Mouse (Mus musculus) retina, postnatal 1 day (tissue): ENCODE data around the gene Ythdf1.

ENCODE experiments used
- DNase-seq: peaks from one replicate; pipeline ENCODE4 v3.0.0-alpha.2; 2012

Gene Ythdf1

GRCm38 (mm10) chr2:180905556-180906221 lies 15.1 kb downstream of the Ythdf1 start:
- DNase-seq = no peak

- DNase-seq = no peak
Observed at GRCm38 (mm10) chr2:180904435-180905208, 16.1 kb downstream of the Ythdf1 start.

GRCm38 (mm10) chr2:180902086-180902485 lies 18.7 kb downstream of the Ythdf1 start:
- DNase-seq = peak; percentile 71

GRCm38 (mm10) chr2:180897857-180898256 lies 22.9 kb downstream of the Ythdf1 start:
- no peak for DNase-seq

GRCm38 (mm10) chr2:180896819-180897625 lies 23.7 kb downstream of the Ythdf1 start:
- peak; percentile 16 for DNase-seq

GRCm38 (mm10) chr2:180895837-180896525 lies 24.8 kb downstream of the Ythdf1 start:
- no peak for DNase-seq

GRCm38 (mm10) chr2:180895321-180895720 lies 25.4 kb downstream of the Ythdf1 start:
- DNase-seq = no peak

- DNase-seq = peak; percentile 95
Observed at GRCm38 (mm10) chr2:180894734-180895133, 26.0 kb downstream of the Ythdf1 start.

- peak; percentile 89 for DNase-seq
Observed at GRCm38 (mm10) chr2:180894029-180894623, 26.6 kb downstream of the Ythdf1 start.

GRCm38 (mm10) chr2:180893537-180894028 lies 27.2 kb downstream of the Ythdf1 start:
- peak; percentile 72 for DNase-seq

GRCm38 (mm10) chr2:180892841-180893521 lies 27.8 kb downstream of the Ythdf1 start:
- DNase-seq = peak; percentile 84

- peak; percentile 43 for DNase-seq
Observed at GRCm38 (mm10) chr2:180891835-180892323, 28.9 kb downstream of the Ythdf1 start.

GRCm38 (mm10) chr2:180891075-180891834 lies 29.5 kb downstream of the Ythdf1 start:
- peak; percentile 51 for DNase-seq

GRCm38 (mm10) chr2:180890422-180891074 lies 30.2 kb downstream of the Ythdf1 start:
- peak; percentile 59 for DNase-seq

GRCm38 (mm10) chr2:180889921-180890280 lies 30.8 kb downstream of the Ythdf1 start:
- DNase-seq = no peak

- peak; percentile 76 for DNase-seq
Observed at GRCm38 (mm10) chr2:180889271-180889920, 31.4 kb downstream of the Ythdf1 start.

GRCm38 (mm10) chr2:180885270-180885669 lies 35.5 kb downstream of the Ythdf1 start:
- no peak for DNase-seq

- no peak for DNase-seq
Observed at GRCm38 (mm10) chr2:180881281-180881680, 39.5 kb downstream of the Ythdf1 start.

- peak; percentile 59 for DNase-seq
Observed at GRCm38 (mm10) chr2:180879365-180880067, 41.2 kb downstream of the Ythdf1 start.
